Mouse (Mus musculus) kidney, adult 2 months (tissue): ENCODE results near the gene Gm11213. TPM values are rescaled to one million over a fixed set of nuclear protein-coding genes. Genes with fewer than 3 reads are reported as not detected.

Experiments used
- DNase-seq: peaks from one replicate; pipeline ENCODE4 v3.0.0; 2021
- H3K27ac ChIP-seq: fragments of 200-500 bp; 2 replicates; pipeline ENCODE4 v1.5.1; 2012; ENCODE audit warnings: low read depth, low read length, control low read depth, inconsistent platforms; ENCODE audit not compliant: insufficient read depth
- H3K27me3 ChIP-seq: fragments of 200-500 bp; replicated peaks from 2 replicates; pipeline ENCODE4 v1.6.1; 2012; ENCODE audit warnings: mild to moderate bottlenecking, moderate library complexity, low read length, inconsistent platforms; ENCODE audit not compliant: control insufficient read depth, insufficient read depth
- H3K36me3 ChIP-seq: fragments of 200-500 bp; 2 replicates; pipeline ENCODE4 v1.6.1; 2012; ENCODE audit warnings: mild to moderate bottlenecking, moderate library complexity, low read length, inconsistent platforms; ENCODE audit not compliant: control insufficient read depth, insufficient read depth
- H3K4me1 ChIP-seq: fragments of 200-500 bp; 2 replicates; pipeline ENCODE4 v1.6.1; 2011; ENCODE audit warnings: low read length; ENCODE audit not compliant: control insufficient read depth, insufficient read depth
- H3K4me3 ChIP-seq: fragments of 200-500 bp; 2 replicates; pipeline ENCODE4 v1.5.1; 2011; ENCODE audit warnings: mild to moderate bottlenecking, low read depth, low read length, control low read depth; ENCODE audit not compliant: insufficient read depth
- CTCF ChIP-seq: fragments of 200-500 bp; conservative IDR thresholded peaks from 2 replicates; pipeline ENCODE4 v1.5.1; 2011; ENCODE audit warnings: low read depth, mild to moderate bottlenecking, control low read depth, low read length, moderate library complexity, mixed read lengths; ENCODE audit not compliant: insufficient read depth, insufficient read length
- POLR2A ChIP-seq: fragments of 200-500 bp; IDR thresholded peaks from one replicate; pipeline ENCODE4 v1.6.1; 2011; ENCODE audit warnings: low read depth, low read length, control low read depth
- WGBS: fragments of 180-500 bp; shearing (Covaris S2); methylation state at CpG from one replicate; pipeline ENCODE4 v1.1.7; 2018; 5-methylcytosine and 5-hydroxymethylcytosine counted together
- polyA plus RNA-seq: library from polyadenylated mRNA; depleted of rRNA; stranded (reverse); fragments of >200 nt; gene quantifications from 2 replicates; pipeline ENCODE4 v1.2.3, GENCODE M21; 2012

Gene Gm11213
- polyA plus RNA-seq, 1 experiment, result not detected

- WGBS, result 90% methylated on average over 4 of the region's 4 CpGs
- Histone ChIP-seq H3K27me3 (no peaks in the 10 kb centered on the region), H3K36me3 (no peaks in the 10 kb centered on the region), H3K27ac (peak overlapping the region; percentile 66), H3K4me3 (no peak overlapping the region), H3K4me1 (peaks cover 26% of the 10 kb centered on the region)
- TF ChIP-seq POLR2A (no peak), CTCF (0 out of 2 replicates have a peak, but pooled peaks have one; percentile 15)
- no peak for DNase-seq
Measured at GRCm38 (mm10) chr4:63562742-63563141, 42.3 kb downstream of the Gm11213 start.

- 44% methylated on average over 7 of the region's 7 CpGs for WGBS
- Histone ChIP-seq H3K27ac (peak overlapping the region; percentile 66), H3K27me3 (no peaks in the 10 kb centered on the region), H3K4me3 (no peak overlapping the region), H3K4me1 (peaks cover 33% of the 10 kb centered on the region), H3K36me3 (no peaks in the 10 kb centered on the region)
- TF ChIP-seq CTCF, result no peak
- TF ChIP-seq POLR2A, result no peak
- DNase-seq, result peak; percentile 84
Measured at GRCm38 (mm10) chr4:63561861-63562675, 43.0 kb downstream of the Gm11213 start.

GRCm38 (mm10) chr4:63560079-63560478 lies 45.0 kb downstream of the Gm11213 start:
- no peak overlapping the region for H3K4me3 ChIP-seq
- peaks cover 39% of the 10 kb centered on the region for H3K4me1 ChIP-seq
- TF ChIP-seq POLR2A, result no peak
- 0 out of 2 replicates have a peak, but pooled peaks have one; percentile 8 for TF ChIP-seq CTCF
- DNase-seq, result no peak
- WGBS, result 89% methylated on average over 8 of the region's 8 CpGs
- H3K27me3 ChIP-seq, result no peaks in the 10 kb centered on the region
- no peak overlapping the region for H3K27ac ChIP-seq
- no peaks in the 10 kb centered on the region for H3K36me3 ChIP-seq

- H3K4me1 ChIP-seq, result peaks cover 39% of the 10 kb centered on the region
Measured at GRCm38 (mm10) chr4:63559127-63559697, 45.8 kb downstream of the Gm11213 start.

GRCm38 (mm10) chr4:63558407-63559081 lies 46.5 kb downstream of the Gm11213 start, which contains the start of gene Tmem268:
Tmem268 (plus strand) TSS chr4:63558781.
- Histone ChIP-seq H3K4me3 (peak within 1 kb of the TSS; percentile 98), H3K27ac (peak within 1 kb of the TSS; percentile 89), H3K4me1 (peaks cover 39% of the 10 kb centered on the region), H3K36me3 (no peaks in the 10 kb centered on the region), H3K27me3 (no peaks in the 10 kb centered on the region)
- WGBS, result 1% methylated on average over 80 of the region's 81 CpGs
- no peak for TF ChIP-seq CTCF
- no peak for TF ChIP-seq POLR2A
- DNase-seq, result peak; percentile 77

More at GRCm38 (mm10) chr4:63559127-63559697, 45.8 kb downstream of the Gm11213 start:
- TF ChIP-seq POLR2A (no peak), CTCF (no peak)
- 47% methylated on average over 9 of the region's 9 CpGs for WGBS
- Histone ChIP-seq H3K4me3 (peak overlapping the region; percentile 98), H3K27ac (peak overlapping the region; percentile 89; the same call in 1 of the 2 replicates), H3K36me3 (no peaks in the 10 kb centered on the region), H3K27me3 (no peaks in the 10 kb centered on the region)
- DNase-seq, result no peak

- Histone ChIP-seq H3K27me3 (no peaks in the 10 kb centered on the region), H3K4me3 (no peak overlapping the region), H3K4me1 (peaks cover 36% of the 10 kb centered on the region), H3K27ac (no peak overlapping the region; the same call in 1 of the 2 replicates), H3K36me3 (no peaks in the 10 kb centered on the region; the same call in 1 of the 2 replicates)
- WGBS, result 38% methylated on average over 16 of the region's 16 CpGs
- TF ChIP-seq POLR2A, result no peak
- peak; percentile 45 for DNase-seq
Measured at GRCm38 (mm10) chr4:63557124-63558059, 47.7 kb downstream of the Gm11213 start.
